Mouse (Mus musculus): ENCODE measurements around the gene Enpp1. TPM values are rescaled to one million over a fixed set of nuclear protein-coding genes. Genes with fewer than 3 reads are reported as not detected.

Enpp1 gene
- total RNA-seq, 2 experiments from 2014 or later, result 1.9 to 2.5 TPM

GRCm38 (mm10) chr10:24712367-24712761, 405 bp upstream of the Enpp1 start:
- ATAC-seq (replicated peaks; ENCODE audit: poor library complexity, severe bottlenecking), result peak; percentile 15; the same call in 1 of the 2 replicates

- ATAC-seq (replicated peaks; ENCODE audit: poor library complexity, severe bottlenecking), result no peak
Measured at GRCm38 (mm10) chr10:24711071-24711470, 888 bp downstream of the Enpp1 start.

- ATAC-seq (replicated peaks; ENCODE audit: poor library complexity, severe bottlenecking), result no peak
Measured at GRCm38 (mm10) chr10:24710361-24710760, 1.6 kb downstream of the Enpp1 start.

GRCm38 (mm10) chr10:24707745-24708144, 4.2 kb downstream of the Enpp1 start:
- ATAC-seq (replicated peaks; ENCODE audit: poor library complexity, severe bottlenecking), result no peak

- no peak for ATAC-seq (replicated peaks; ENCODE audit: poor library complexity, severe bottlenecking)
Measured at GRCm38 (mm10) chr10:24706431-24707140, 5.4 kb downstream of the Enpp1 start.

- ATAC-seq (replicated peaks; ENCODE audit: poor library complexity, severe bottlenecking), result no peak
Measured at GRCm38 (mm10) chr10:24702698-24703097, 9.3 kb downstream of the Enpp1 start.

- ATAC-seq (replicated peaks; ENCODE audit: poor library complexity, severe bottlenecking), result no peak
Measured at GRCm38 (mm10) chr10:24698131-24698775, 13.7 kb downstream of the Enpp1 start.

GRCm38 (mm10) chr10:24696761-24697160, 15.2 kb downstream of the Enpp1 start:
- no peak for ATAC-seq (replicated peaks; ENCODE audit: poor library complexity, severe bottlenecking)

GRCm38 (mm10) chr10:24695786-24696185, 16.2 kb downstream of the Enpp1 start:
- ATAC-seq (replicated peaks; ENCODE audit: poor library complexity, severe bottlenecking), result no peak

GRCm38 (mm10) chr10:24682518-24683104, 29.3 kb downstream of the Enpp1 start:
- no peak for ATAC-seq (replicated peaks; ENCODE audit: poor library complexity, severe bottlenecking)

- ATAC-seq (replicated peaks; ENCODE audit: poor library complexity, severe bottlenecking), result no peak
Measured at GRCm38 (mm10) chr10:24677681-24678080, 34.3 kb downstream of the Enpp1 start.

- no peak for ATAC-seq (replicated peaks; ENCODE audit: poor library complexity, severe bottlenecking)
Measured at GRCm38 (mm10) chr10:24674261-24674660, 37.7 kb downstream of the Enpp1 start.

- ATAC-seq (replicated peaks; ENCODE audit: poor library complexity, severe bottlenecking), result no peak
Measured at GRCm38 (mm10) chr10:24672948-24673347, 39.0 kb downstream of the Enpp1 start.

- no peak for ATAC-seq (replicated peaks; ENCODE audit: poor library complexity, severe bottlenecking)
Measured at GRCm38 (mm10) chr10:24670548-24670947, 41.4 kb downstream of the Enpp1 start.

- peak; percentile 25; the same call in 1 of the 2 replicates for ATAC-seq (replicated peaks; ENCODE audit: poor library complexity, severe bottlenecking)
Measured at GRCm38 (mm10) chr10:24650990-24651569, 60.9 kb downstream of the Enpp1 start.

- ATAC-seq (replicated peaks; ENCODE audit: poor library complexity, severe bottlenecking), result peak; percentile 78
Measured at GRCm38 (mm10) chr10:24647996-24648738, 63.8 kb downstream of the Enpp1 start.

- no peak for ATAC-seq (replicated peaks; ENCODE audit: poor library complexity, severe bottlenecking)
Measured at GRCm38 (mm10) chr10:24645169-24645568, 66.8 kb downstream of the Enpp1 start.

GRCm38 (mm10) chr10:24642796-24643580, 69.0 kb downstream of the Enpp1 start:
- peak; percentile 85 for ATAC-seq (replicated peaks; ENCODE audit: poor library complexity, severe bottlenecking)

GRCm38 (mm10) chr10:24641416-24642140, 70.4 kb downstream of the Enpp1 start:
- peak; percentile 22 for ATAC-seq (replicated peaks; ENCODE audit: poor library complexity, severe bottlenecking)

All from granulocyte monocyte progenitor cell, adult 5-6 weeks (primary cell).